Mouse (Mus musculus): ENCODE measurements at regions not wholly inside any gene's neighbourhood (a gene's known extent, or its start where the extent isn't known, plus 50 kb on each side); places are given as distances from the start of the nearest gene placed in this dataset.

DNA sequence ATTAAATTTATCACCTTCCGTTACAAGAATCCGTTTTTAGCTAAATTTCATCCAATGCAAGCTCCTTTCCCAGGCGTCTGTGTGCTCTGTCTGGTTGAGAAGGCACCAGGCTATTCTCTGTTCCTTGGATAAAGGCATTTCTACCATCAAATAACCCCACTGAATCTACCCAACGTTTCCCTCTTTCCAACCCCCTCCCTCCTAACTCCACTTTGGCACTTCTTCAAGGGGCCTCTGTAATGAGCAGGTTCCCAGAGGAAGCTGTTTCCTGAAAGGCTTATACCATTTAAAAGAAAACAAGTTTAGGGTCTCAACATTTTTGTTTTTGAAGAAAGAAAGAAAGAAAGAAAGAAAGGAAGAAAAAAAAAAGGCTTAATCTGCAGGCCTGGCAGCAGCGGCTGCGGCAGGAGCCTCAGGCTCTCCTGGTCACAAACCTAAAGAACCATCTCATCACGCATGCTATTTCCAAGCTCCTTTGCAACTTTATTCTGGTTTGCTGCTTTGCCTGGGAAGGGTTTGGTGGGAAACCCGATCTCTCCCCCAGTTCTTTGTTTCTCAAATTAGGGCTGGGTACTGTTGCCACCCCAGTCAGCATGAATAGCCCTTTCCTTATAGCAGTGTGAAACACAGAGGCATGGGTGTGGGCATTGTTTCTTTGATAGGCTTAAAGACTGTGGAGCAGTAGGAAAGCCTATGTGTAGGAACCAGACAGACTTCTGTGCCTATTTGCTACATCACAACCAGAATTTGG, 160.5 kb upstream of the Tnc start:
- ATAC-seq (ENCODE audit: low TSS enrichment): no peak

DNA sequence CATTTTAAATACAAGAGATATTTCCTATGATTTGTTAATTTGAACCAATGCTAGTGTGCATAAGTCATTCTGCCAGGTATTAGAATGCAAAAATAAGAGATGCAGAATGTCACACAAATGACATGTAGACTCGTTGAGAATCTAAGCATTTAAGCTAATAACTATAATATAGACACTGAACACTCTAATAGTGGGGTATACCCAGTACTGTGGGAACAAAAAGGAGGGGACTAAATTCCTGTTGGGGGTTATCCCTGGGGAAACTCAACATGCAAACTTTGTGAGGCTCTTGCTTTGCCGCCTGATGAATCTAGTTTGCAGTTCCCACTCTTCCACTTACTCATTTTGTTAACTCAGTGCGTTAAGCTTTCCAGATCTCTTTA, 154.0 kb upstream of the Tnc start:
- no peak for ATAC-seq (ENCODE audit: low TSS enrichment)

DNA sequence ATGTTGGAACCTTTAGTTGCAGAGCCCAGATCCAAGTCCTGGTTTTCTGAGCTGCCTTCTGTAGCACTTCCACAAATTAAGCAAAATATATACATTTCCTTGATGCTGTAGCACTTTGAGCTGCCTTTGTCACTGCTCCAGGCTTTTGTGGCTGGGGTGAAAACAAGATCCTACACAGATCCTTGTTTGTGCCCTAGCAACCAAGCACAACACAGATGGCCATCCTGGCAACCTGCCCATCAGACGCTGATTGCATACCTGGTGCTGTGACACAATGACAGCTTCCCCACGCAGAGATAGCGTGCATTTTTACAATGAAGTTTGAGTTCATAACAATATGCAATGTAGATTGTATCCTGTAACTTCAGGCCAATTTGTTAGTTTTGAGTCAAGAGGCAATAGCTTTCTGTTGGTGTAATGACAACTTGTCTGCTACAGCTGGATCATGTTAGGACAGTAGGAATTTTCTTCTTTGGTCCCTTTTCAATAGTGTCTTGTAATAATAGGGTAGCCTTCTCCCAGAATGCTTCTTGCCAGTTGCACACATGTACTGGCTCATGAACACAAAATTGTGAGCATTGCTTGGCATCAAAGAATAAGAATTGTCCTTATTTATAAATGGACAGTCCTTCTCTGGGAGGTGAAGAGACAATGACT, 153.5 kb upstream of the Tnc start:
- no peak for ATAC-seq (ENCODE audit: low TSS enrichment)

DNA sequence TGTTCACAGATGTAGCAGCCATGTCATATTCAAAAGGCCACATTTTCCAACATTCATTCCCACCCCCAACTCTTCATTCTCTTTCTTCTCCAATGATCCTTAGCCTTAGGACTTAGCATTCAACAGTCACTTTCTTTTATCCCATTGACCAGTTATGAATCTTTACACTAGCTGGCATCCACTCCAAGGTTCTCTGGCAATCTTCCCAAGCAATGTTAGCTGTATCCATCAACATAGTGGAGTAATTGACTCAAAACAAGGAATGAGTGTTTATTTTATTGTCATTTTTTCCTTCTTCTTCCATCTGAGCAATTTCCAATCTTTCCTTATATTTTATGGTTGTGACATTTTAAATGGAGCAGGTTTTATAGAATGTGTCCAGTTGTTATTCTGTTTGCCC, 138.2 kb upstream of the Tnc start:
- ATAC-seq (ENCODE audit: low TSS enrichment): no peak

DNA sequence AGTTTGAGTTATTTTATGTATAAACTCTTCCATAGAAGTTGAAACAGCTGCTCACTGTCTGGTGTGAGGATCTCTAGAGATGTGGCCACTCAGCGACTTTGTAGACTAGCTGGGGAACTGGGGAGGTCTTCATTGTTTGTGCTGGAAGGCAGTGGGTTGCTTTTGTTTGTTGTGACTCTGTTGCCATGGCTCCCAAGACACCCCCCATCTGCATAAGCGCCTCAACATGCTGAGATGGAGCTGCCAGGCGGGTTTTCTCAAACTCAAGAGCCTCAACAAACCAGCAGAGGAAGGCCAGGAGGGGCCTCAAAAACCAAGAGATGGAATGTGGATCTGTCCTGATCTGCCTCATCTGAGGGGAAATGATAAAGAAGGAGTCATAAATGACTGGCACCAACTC, 129.1 kb upstream of the Tnc start:
- ATAC-seq (ENCODE audit: low TSS enrichment): no peak

DNA sequence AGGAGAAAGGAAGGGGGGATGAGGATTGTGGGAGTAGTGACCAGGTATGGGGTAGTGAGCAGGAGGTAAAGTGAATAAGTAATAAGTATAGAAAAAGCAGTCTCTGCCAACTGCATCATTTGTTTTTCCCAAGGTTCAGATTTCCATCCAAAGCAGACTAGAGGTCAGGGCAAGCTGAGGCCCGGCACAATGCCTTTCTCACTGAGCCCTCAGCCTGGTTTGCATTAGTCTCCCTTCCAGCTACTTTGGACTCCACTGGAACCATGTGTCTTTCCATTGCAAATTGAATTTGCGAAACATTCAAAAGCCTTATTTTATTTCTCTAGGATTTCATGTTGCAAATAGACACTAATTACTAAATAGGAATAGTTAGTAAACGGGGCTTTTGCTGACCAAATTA, 124.7 kb upstream of the Tnc start:
- no peak for ATAC-seq (ENCODE audit: low TSS enrichment)

DNA sequence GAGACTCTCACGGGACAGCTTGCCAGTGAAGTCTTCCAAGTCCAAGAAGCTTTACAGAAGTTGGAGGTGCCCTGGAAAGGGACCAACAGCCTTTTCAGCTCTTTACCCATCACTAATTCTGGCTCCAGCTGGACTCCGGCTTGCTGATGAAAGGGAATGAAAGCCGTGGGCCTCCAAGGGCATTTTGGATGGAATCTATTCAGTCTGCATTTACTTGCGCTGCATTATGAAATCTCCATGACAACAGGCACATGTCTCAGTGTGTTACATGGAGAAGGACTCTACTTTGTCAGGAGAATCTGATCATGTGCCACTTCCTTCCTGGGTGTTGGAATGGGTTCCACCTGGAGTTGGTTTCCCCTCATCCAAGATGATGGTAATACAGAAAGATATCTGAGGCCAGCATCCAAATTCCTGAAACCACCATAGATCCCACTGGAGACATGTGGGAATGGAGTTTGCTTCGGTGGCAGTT, 102.2 kb upstream of the Tnc start:
- ATAC-seq (ENCODE audit: low TSS enrichment): peak; percentile 38

DNA sequence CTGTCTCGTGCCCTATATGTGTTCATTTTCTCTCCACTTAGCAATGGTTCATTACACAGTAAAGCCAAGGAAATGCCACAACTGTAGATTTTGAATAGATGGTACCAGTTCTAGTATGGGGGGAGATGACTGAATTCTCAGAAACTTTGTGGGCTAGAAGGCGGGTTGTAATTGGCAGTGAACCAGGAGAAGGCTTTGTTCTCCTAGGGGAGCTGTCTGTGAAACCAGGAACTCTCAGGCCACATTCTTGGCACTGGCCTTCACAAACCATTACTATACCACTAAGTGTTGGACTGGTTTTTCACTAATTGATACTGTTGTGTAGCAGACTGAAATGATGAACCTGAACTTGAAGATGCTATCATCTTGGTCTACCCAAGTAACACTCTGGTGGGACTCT, 99.1 kb upstream of the Tnc start:
- no peak for ATAC-seq (ENCODE audit: low TSS enrichment)

DNA sequence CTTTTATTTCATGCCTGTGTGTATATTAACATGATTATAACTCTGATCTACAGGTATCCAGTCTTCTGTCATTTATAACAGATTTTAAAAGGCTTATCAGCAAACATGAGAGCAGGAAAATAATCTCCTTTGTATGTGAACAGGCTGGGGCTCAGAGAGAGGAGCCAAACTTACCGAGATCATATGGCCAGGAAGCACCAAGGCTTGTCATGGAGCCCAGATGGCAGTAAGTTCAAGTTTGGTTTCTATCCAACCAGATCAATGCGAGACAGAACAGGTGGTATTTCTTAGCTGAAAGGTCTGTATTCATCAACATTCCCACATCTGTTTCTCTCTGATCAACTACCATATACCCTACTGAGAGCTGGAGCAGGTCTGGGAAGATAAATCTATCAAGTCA, 96.1 kb upstream of the Tnc start:
- no peak; the same call in 1 of the 2 replicates for ATAC-seq (ENCODE audit: low TSS enrichment)

DNA sequence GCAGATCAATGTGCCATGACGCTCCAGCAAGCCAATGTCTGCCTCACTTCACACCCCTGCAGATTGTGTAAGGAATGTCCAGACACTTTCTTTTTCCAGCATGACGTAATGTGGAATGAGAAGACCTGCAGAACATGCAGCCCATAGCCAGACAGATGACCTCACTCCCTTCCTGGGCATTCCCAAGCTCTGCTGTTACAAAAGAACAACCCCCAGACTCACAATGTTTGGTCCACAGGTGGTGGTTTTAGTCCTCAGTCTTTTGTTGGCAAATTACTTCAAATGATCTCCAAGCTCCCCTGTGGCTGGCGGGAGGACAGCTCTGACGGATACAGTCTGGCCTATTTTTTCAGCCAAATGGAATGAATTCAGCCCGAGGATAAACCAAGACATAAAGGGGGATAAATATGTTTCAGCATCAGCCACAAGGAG, 95.6 kb upstream of the Tnc start:
- ATAC-seq (ENCODE audit: low TSS enrichment): peak; percentile 76

DNA sequence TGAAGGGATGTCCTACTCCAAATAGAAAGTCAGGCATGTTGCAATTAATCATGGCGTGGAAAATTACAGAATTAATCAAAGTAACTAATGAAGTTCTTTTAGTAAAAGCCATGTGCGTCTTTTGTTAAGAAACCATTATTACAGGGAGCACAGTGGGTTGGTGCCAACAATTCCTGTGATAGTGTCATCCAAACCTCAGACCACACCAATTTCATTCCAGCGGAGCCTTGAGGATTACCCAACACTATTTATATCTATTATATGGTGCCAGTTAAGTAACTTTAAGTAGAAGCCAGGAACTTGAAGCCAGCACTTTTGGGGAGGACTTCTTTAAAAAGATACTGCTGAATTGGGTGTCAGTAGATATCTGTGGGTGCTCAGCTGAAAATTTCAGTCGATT, 93.0 kb upstream of the Tnc start:
- ATAC-seq (ENCODE audit: low TSS enrichment): no peak

DNA sequence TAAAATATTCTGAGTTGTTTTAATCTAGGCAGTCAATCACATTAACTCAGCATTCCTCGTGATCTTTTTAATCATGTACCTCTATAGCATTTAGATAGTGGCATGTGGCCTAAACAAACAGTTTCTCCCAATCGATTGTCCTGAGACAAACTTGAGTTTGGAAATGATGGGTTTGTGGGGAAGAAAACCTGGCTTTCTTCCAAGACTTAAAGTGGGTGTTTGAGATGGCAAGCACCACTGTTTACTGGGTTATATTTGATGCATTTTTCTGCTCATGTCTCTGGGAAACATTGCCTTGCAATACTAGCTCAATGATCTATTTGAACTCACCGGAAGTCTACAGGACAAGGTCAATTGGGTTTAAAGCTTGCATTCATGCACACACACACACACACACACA, 88.2 kb upstream of the Tnc start:
- no peak for ATAC-seq (ENCODE audit: low TSS enrichment)

DNA sequence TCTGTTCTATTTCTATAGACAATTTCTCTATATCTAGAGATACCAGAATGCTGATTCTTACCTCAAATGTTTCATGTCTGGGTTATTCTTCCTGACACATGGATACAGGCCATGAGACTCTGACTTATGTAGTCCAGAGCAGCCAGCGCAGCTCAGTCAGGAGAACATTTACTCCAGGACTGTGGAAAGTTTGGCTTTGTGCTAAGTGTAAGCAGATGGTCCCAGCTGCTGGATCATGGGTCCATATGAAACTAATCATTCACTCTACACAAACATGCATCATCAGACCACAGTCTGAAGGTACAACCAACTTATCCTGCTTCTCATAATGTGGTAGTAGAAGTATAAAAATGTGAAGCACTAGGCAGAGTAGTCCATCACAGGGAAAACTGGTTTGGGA, 82.5 kb upstream of the Tnc start:
- no peak for ATAC-seq (ENCODE audit: low TSS enrichment)

DNA sequence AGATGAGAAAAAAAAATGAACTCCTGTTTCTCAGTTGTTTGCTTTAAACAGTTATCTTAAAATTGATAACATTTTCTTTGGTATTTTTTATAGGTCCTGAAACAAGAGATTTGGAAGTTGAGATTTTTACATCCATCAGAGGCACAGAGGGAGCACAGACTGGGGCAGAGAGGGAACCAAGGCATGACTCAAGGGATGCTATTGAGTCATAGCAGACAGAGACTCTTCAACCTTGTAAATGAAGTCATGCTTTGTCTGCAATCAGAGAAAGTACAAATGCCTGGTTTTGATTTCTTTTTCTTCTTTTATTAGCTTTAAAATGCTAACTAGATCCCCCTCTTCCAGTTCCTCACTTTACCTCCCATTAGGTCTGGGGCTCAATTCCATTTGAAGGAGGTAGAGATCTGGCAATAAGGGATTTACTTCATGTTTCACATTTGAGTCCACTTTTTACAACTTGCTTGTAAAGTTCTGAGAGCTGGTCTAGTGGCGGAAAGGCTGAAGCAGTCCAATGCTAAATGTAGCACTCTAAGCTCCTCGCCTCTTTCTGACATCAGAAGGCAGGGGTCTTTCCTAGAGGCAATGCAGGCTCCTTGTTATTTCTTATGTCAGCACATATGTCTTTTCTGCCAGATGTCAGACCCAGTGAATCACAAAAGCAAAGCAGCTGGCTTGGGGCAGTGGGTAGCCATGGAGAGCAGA, 77.7 kb upstream of the Tnc start:
- ATAC-seq (ENCODE audit: low TSS enrichment): no peak

DNA sequence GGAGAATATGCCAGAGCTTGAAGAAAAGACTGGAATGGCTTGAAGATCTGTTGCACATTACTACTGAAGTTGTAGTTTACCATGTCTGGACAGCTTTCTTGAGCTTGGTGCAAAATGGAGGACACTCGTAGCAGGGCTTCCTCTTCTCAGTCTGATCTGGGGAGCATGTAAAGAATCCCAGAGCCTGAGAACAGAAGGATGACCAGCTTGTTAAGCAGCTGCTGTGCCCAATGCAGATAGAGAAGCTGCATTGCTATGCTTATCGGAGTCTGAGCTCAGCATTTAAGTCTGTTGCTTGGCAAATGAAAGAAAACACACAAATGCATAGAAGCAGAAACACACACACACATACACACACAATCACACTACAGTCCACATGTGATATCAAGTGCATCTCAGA, 76.9 kb upstream of the Tnc start:
- ATAC-seq (ENCODE audit: low TSS enrichment): no peak

DNA sequence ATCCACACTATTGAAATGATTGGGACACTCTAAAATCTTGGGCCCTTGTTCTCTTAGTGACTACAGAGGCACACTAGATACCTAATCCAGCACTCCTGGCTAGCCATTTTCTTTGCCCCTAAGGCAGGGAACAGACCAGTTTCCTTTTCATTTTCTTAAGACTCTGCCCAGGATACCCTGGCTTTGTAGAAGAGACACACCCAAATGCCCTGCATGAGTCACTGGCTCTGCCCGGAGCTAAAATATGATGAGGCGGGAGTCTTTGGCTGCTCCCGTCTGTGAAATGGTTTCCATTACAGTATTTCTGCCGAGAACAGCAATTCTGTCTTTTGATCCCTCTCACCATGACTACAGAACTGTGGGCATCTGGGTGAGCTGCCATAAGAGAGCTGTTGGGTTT, 51.4 kb upstream of the Tnc start:
- ATAC-seq (ENCODE audit: low TSS enrichment): no peak

Data from frontal cortex, adult (tissue).